Mouse (Mus musculus) adrenal gland (tissue): ENCODE results near the gene Zbtb20.

Source experiments
- intact Hi-C: fragments of 180-260 bp; cut with DNase I; formaldehyde crosslinking; loops from one replicate; pipeline ENCODE4 v1.15.1; 2025

Gene Zbtb20

DNA sequence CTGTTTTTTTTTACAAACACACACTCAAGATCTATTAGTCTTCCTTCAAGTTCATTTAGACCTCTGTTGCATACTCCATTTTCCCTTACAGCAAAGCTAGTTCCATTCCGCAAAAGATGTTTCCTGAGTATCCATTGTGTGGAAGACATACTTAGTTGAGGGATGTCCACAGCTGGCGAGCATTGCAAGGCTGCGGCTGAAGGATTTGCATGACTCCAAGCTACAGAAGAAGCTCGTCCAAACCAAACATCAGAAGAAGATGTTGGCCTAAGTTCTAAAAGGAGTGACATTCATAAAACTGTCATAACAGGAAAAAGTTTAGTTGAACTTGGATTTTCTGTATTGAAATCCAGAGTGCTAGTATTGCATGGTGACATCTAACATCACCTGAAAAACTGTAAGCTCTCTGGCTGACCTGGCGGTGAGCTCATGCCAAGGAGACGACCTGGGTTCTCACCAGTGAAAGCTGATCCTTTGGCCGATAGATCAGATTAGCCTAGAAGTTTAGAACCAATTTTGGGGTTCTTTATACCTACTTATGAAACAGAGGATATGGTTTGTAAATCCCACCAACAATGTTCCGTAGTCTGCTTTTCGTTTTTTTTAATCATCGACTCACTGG, 665.0 kb downstream of the Zbtb20 start:
- intact Hi-C loops: no loop called here

DNA sequence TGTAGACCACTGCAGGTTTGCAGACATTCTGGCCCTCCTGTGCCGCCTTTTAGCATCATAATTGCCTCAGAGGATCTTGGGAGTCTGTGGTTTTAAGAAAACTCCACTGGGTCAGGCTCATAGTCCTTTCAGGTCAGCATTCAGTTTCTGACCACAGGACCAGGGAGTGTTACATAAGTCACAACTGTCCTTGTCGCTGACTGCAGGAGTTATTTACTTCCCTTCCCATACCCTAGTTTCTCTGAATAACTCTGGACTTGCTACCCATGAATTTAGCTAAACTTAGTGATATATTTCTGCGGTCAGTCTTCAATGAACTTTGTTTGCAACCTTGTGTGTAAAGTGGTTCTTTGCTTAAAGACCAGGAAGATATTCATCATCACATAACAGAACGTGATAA, 669.6 kb downstream of the Zbtb20 start:
- intact Hi-C loops: no loop called here

DNA sequence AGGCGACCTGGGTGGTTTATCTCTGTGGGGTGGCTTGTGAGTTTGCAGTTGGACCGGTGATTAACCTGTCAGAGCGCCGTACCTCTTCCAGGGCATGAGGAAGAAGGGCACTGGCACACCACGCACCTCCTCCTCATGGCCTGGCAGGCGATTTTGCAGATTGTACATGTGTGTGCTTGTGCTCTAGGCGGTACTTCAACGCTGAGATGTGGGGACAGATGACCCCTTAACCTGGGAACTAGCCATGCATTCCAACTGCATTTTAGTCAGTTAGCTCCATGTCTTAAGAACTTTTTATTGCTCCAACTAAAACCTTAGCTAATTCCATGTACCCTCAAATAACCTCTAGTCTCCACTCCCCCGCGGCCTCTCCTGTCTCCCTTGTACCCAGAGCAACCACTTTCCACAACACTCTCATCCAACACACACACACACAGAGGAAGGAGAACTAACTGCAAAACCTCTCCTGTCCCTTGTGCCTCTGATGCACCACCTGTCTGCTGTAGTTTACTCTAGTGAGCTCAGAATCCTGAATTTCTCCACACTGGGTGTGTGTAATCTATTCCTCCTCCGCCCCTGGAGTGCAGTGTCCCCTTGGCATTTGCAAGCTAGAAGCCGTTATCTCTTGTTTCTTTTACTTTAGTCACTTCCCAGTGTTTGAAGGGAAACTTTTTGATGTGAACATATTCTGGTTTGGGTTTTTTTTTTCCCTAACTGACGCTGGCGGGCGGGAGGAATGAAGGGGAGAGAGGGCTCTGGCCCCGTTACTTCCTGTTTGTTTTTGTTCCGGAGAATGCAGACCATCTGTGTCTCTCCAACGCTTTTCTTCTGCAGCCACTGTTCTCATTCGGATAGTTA, 671.9 kb downstream of the Zbtb20 start:
- intact Hi-C loops: no loop called here

DNA sequence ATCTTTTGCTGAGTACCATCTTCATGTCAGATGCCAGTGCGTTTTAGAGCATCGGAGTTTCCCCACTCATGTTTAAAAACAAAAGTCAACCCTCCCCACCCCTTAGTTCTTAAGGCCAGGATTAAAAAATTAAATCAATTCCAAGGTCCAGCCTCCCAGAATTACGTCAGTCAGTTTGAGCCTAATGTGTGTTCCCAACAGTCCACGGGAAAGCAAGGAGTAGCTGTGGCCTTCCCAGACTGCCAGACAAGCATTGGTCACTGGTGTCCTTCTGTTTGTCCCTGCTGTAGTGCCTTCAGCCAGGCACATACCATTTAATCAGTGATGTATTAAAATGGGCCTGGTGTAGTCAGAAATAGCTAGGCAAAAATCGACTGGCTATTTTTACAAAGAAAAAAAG, 673.1 kb downstream of the Zbtb20 start:
- intact Hi-C loops: no loop called here

DNA sequence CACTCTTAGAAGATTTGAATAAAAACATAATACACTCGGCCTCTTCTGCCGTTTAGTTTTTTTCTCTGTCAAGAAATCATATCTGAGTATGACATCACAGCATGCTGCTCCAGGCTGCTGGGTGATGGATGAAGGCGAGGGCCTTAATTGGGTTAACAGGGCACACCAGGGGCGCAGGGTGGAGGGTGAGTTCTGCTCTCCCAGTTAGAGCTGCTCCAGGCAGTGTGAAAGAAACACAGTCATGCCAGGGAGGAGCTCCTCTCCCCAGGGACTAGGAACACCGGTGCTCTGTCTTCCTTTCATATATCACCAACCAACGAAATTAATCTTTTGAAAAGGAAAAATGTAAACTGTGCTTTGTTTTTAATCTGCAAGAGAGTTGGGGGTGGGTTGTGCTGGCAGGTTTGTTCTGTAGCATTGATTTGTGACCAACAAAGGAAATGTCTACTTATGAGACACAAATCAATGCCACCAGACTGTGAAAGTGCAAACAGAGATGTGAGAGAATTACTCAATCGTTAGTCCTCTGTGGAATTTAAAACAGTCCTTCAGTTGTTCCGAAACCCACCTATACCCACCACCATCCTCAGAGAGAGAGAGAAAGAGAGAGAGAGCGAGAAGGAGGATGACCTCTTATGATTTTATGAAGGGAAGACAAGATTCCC, 673.9 kb downstream of the Zbtb20 start:
- intact Hi-C loops: no loop called here

DNA sequence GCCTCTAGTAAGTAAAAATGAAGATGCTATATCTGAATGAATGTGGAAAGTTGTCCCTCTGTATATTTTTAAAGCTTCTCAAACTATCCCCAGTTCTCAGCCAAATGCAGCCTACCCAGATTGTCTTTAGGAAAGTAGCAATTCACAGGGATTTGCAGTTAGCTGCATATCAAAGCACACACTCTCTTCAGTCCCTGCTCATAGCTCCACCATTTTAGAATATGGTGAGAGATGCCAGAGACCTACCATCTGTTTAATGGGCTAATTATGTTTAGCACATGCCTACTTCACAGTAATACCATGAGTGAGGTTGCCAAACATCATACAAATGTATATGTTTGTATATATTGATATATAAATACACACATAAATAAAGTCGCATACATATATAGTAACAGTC, 676.8 kb downstream of the Zbtb20 start:
- intact Hi-C loops: no loop called here

DNA sequence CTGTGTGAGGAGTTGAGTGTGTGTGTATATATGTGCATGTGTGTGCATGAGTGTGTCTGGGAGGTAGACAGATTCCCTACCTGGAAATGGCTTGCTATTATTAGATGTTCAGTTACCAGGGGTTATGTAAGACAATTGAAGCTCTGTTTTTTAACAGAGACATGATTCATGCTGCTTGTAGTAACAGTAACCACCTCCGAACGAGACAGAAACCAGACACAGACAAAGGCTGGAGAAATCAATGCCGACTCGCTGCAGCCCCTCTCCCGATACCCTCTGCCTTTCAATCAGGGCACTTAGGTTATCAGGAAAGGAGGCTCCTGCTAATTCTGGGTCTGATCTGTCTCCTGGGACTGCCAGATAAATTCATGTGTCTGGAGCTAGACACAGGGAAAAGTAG, 681.7 kb downstream of the Zbtb20 start:
- intact Hi-C loops: no loop called here

DNA sequence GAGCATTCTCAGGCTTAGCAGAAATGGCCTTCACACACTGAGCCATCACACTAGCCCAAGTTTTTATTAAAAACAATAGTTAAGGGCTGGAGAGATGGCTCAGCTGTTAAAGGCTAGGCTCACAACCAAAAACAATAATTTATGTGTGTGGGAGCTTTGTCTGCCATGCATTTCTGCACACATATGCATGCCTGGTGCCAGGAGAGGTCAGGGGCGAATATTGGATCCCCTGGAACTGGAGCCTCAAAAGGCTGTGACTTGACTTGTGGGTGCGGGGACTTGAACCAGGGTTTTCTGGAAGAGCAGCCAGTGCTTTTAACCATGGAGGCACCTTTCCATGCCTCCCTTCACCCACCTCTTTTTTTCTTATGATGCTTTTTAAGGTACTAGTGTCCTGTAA, 685.6 kb downstream of the Zbtb20 start:
- intact Hi-C loops: no loop called here

DNA sequence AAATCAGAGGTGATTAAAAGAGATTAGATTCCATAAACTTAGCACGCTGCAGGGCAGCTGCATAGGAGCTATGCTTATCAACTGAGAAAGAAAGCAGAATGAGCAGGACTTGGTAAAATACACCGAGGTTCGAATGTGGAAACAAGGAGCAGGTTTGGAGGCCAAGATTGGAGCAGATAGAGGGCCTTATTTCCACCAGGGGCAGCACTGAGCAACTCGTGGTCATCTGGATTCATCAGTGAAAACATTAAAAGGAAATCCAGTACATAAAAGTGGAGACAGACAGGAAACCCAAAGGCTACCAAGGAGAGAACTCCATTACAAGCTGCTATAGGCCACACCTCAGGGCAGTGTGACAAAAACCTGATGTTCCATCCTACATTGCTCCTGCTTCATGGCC, 686.3 kb downstream of the Zbtb20 start:
- intact Hi-C loops: no loop called here

DNA sequence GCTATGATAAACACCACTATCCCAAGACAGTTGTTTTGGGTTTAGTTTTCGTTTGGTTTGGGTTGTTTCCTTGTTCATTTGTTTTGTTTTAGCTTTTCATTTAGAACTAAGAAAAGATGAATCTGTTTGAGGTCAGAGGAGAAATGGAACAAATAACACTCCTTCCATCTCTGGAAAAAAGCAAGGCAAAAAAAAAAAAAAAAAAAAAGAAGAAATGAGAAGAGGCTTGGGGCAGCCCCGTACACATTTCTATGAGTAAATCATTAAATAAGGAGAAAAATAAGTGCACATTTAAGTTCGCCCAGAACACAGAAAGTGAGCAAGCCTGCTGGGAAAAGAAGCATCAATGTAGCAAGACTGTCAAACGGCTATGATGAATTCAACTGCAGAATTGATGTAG, 690.2 kb downstream of the Zbtb20 start:
- intact Hi-C loops: no loop called here

DNA sequence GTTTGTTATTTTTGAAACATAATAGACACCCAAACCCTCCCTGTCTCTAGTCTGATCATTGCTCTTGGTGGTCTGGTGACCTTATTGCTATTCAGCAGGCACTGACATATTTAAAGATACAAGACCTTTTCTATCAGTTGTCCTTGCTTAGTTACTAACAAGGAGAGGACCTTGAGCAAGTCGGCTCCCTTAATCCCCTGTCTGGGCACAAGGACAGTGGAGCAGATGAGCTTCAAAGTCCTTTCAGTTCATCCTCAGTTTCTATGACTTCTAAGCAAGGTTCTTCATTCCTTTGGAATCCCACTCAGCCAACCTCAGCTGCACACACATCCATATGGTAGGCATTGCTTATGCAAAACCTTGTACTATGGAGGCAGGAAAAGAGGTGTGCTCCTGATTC, 690.8 kb downstream of the Zbtb20 start:
- intact Hi-C loops: no loop called here

DNA sequence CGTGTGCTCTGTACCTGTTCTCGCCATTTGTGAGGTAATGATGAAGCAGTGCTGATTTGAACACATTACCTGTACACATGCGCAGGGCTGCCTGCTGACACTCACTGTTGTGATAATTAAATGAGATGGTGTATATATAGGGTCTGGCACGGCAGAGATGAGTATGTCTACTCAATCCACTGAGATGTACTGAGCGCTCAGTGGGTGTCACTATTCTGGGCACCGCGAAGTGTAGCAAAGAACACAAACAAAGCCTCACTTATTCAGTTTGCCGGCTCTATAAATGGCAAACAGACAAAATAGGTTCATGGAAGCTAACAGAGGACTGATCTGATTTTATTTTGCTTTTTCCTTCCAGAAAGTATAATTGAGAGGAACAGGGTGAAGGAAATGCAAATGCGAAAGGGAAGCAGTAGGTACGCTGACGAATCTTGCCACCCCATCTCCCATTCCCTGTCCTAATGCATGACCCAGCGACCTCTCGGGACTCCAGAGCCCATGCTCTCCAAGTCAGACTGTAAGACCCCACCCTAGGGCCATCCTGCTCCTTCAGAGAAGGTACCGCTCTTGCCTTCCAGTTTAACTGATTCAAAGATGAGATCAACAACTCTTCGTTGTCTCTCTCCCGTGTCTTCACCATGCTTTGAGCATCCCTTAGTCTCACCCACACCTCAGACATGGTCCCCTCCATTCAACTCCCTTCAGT, 695.8 kb downstream of the Zbtb20 start:
- intact Hi-C loops: loop anchor here (5.0 kb wide), 1 partner anchor 34 kb away; no protein-coding TSS in a partner anchor

DNA sequence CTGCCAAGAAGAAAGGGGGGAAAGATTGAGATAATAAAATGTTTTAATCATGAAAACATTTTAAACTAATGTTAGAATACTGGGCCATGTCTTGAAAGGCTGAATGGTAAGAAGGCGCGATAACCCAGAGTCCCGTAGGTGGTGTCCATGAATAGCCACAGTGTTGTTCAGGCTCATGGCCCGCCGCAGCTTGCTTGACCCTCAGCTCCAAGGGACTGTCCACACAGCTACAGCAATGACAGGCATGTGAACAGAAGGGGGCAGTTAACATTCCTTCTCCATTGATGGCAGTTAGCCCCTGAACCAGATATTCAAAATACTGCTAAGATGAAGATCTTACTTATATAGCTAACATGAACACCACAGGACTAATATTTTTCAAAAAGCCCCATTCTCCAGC, 696.5 kb downstream of the Zbtb20 start:
- intact Hi-C loops: loop anchor here (5.0 kb wide), 1 partner anchor 35 kb away; no protein-coding TSS in a partner anchor

DNA sequence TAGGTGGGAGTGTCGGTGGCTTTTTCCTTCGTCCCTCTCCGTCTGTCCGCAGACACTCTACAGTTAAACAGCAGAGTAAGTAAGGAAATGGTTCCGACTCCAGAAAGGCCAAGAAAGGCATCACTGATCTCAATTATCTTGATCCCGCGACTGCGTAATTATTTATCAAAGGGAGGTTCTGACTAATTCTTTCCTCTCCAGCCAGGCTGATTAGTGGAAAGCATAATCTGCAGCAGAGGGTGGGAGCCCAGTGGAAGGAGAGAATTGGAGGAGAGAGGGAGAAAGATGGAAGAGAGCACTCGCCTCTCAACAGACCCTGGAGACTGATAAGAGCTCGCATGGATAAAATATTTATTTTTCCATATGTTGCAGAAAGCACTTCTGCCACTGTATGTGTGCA, 697.1 kb downstream of the Zbtb20 start:
- intact Hi-C loops: loop anchor here (5.0 kb wide), 1 partner anchor 35 kb away; no protein-coding TSS in a partner anchor

DNA sequence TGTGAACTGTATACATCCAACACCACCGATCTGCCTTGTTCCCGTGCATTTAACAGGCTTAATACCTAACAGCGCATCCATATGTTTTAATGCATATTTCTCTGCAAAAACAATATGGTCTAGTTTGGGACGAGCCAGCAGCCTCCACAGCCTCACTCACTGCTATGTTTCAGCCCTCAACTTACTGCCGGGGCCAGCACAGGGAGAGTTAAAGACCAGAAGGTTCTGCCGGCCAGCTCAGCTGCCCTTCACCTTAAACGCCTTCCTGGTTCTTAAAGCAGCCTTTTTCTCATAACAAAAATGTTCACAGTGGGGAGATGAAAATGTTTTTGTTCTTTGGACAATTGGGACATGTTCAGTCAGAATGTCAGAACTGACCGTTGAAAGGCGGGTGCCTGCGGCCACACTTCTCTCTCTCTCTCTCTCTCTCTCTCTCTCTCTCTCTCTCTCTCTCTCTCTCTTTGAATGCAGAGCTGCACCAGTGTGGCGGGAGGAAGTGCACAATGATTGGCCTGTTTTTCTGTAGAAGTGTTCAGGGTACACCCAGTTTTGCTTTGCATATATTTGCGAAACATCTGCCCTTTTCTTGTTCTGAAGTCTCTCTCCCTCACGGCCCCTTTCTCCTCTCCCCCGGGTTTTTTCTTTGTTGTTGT, 697.6 kb downstream of the Zbtb20 start:
- intact Hi-C loops: loop anchor here (5.0 kb wide), 1 partner anchor 36 kb away; no protein-coding TSS in a partner anchor

DNA sequence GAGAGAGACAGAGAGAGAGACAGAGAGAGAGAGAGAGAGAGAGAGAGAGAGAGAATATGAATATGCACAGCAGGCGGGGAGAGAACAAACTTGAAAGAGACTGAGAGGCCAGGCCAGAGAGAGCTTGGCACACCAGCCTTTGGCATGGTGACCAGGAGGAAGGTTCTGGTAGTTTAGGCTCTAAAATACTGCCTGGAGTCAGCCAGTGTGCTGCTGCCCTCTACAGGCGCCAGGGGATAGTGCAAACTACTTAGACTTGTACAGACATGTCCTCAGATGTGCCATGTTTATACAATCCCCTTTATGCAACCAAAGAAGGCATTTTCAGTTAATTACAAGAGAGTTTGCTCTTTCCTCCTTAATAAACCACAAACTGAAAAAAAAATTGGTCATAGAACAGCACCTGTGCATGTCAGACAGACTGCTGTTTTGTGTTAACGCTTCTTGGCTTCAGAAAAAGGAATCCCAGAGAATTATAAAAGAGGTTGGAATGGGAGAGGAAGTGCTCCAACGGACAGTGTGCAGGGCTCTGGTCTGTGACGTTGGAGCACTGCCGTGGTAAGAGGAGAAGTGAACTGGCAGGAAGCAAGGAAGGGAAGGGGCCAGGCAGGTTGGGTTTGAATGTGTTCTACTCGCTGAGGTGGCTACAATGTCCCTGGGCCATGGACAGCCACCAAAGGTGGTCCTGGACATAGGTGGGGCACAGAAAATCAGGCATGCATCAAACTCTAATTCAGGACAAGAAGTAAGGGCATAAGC, 698.5 kb downstream of the Zbtb20 start:
- intact Hi-C loops: loop anchor here (5.0 kb wide), 1 partner anchor 37 kb away; no protein-coding TSS in a partner anchor

DNA sequence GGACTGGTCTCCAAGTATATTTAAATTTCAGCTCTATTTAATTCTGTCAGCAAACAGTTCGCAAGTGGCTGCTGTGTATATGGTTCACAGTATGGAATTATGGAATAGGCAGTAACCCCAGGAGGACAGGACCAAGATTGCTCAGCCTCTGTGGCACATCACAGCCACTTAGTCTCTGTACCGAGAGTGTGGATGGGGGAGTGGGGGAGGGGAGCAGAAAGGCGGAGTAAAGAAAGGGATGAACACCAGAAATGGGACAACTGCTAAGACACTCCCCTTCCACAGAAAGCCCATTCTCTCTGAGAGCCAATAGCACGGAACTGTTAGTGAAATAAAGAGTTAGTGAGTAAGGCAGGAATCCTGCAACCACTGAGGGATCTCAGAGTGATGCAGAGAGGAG, 699.4 kb downstream of the Zbtb20 start:
- intact Hi-C loops: no loop called here

DNA sequence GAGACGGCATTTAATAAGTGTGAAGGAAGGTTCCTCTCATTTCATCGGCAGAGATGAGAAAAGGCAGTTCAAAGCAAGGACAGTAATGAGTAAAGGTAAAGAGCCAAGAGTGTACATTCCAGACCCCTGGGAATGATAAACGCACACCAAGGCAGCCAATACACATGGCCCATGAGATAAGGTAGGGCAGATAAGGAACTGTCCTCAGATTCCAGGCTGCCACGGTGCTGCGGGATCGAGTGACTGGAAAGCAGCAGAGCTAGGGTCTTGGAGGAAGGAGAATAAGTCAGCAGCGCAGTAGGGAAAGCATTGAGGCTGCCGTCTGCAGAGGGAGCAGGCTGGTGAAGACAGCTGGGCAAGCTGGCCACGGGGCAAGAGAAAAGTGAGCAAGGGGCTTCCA, 699.8 kb downstream of the Zbtb20 start:
- intact Hi-C loops: no loop called here

DNA sequence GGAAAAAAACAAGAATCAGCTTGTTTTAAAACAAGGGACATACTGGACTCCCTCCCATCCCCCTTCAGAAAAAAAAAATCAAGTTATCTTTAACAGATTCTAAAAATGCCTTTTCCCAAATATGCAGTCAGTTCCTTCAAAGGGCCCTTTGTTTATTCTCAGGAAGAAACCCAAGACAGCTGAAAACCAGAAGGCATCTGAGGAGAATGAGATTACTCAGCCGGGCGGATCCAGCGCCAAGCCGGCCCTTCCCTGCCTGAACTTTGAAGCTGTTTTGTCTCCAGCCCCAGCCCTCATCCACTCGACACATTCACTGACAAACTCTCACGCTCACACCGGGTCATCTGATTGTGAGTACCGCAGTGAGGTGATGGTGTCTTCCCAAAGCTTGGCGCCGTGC, 701.7 kb downstream of the Zbtb20 start:
- intact Hi-C loops: no loop called here

DNA sequence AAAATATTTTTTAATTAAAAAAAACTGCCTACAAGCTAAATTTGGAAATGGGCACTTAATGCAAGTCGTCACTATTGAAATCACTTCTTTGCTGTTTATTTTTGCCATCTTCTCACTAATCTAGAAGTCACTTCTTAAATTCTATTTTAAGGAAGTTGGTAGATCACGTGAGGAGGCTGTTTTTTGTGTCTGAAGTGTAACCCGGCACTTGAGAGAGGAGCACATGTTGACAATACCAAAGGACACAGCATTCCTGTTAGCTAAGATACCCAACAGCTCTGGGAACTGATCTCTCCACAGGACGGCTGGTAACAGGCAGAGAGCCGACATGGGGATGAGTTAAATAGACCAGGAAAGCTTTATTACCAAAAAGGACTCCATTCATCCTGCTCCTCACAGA, 702.7 kb downstream of the Zbtb20 start:
- intact Hi-C loops: no loop called here
